ENCODE assay signal across 1 mouse cellular context in genomic region chr5:5551110-5551509, GRCm38 (mm10).
TF ChIP-seq lines count a peak whose summit lies in the region.

No protein-coding gene starts in this region.

TF ChIP-seq in MEL, 35 proteins besides CTCF, POLR2A, EP300 and RAD21 (continued from another document):
- no peak for TF ChIP-seq JUND (IDR thresholded peaks at IDR 0.05; ENCODE audit: low read depth, low read length)
- no peak for TF ChIP-seq CHD2 (IDR thresholded peaks at IDR 0.05; ENCODE audit: low read length)
- no peak for TF ChIP-seq MEF2A (IDR thresholded peaks at IDR 0.05; ENCODE audit: extremely low read depth, insufficient replicate concordance, low read depth, low read length, poor library complexity, severe bottlenecking)
- TF ChIP-seq ETS1 (IDR thresholded peaks at IDR 0.05; ENCODE audit: low read depth, low read length), result no peak
- TF ChIP-seq NRF1 (IDR thresholded peaks at IDR 0.05; ENCODE audit: insufficient read depth, low read depth, low read length, poor library complexity, severe bottlenecking), result no peak
- no peak for TF ChIP-seq BHLHE40 (IDR thresholded peaks at IDR 0.05; ENCODE audit: borderline replicate concordance, low read depth, low read length)
